Mouse (Mus musculus) lung, postnatal 0 days (tissue): ENCODE measurements around the gene Rab23. TPM values are rescaled to one million over a fixed set of nuclear protein-coding genes. Genes with fewer than 3 reads are reported as not detected.

Experiments used
- ATAC-seq: fragments of 200-750 bp; cut with Nextera tagmentation; 2 replicates; pipeline ENCODE4 v1.8.0; 2017; ENCODE audit warnings: moderate library complexity
- DNase-seq: peaks from one replicate; pipeline ENCODE4 v3.0.0-alpha.2; 2016; ENCODE audit warnings: low spot score
- H3K27ac ChIP-seq: fragments of 300-500 bp; sonication (generic); 2 replicates; pipeline ENCODE4 v1.5.1; 2014; ENCODE audit warnings: antibody characterized with exemption, mild to moderate bottlenecking, low read length, mixed read lengths
- H3K27me3 ChIP-seq: fragments of 300-500 bp; sonication (generic); replicated peaks from 2 replicates; pipeline ENCODE4 v1.6.1; 2014; ENCODE audit warnings: low read length, mixed read lengths; ENCODE audit not compliant: insufficient read depth
- H3K36me3 ChIP-seq: fragments of 300-500 bp; sonication (generic); 2 replicates; pipeline ENCODE4 v1.6.1; 2014; ENCODE audit warnings: low read length, mixed read lengths; ENCODE audit not compliant: insufficient read depth
- H3K4me1 ChIP-seq: fragments of 300-500 bp; sonication (generic); 2 replicates; pipeline ENCODE4 v1.6.1; 2014; ENCODE audit warnings: antibody characterized with exemption, low read depth, low read length, mixed read lengths; ENCODE audit not compliant: insufficient read depth
- H3K4me2 ChIP-seq: fragments of 300-500 bp; sonication (generic); replicated peaks from 2 replicates; pipeline ENCODE4 v1.6.1; 2014; ENCODE audit warnings: low read depth, mild to moderate bottlenecking, low read length, moderate library complexity, mixed read lengths
- H3K4me3 ChIP-seq: fragments of 300-500 bp; sonication (generic); 2 replicates; pipeline ENCODE4 v1.5.1; 2014; ENCODE audit warnings: low read depth, low read length
- H3K9ac ChIP-seq: fragments of 300-500 bp; sonication (generic); replicated peaks from 2 replicates; pipeline ENCODE4 v1.6.1; 2014; ENCODE audit warnings: low read depth, mild to moderate bottlenecking
- H3K9me3 ChIP-seq: fragments of 300-500 bp; sonication (generic); 2 replicates; pipeline ENCODE4 v1.6.1; 2016; ENCODE audit warnings: low read length, mixed read lengths
- CTCF ChIP-seq: IDR thresholded peaks from 2 replicates; pipeline ENCODE4 v1.5.1; 2016; ENCODE audit warnings: antibody characterized with exemption, mild to moderate bottlenecking
- EP300 ChIP-seq: IDR thresholded peaks from 2 replicates; pipeline ENCODE4 v1.6.1; 2016; ENCODE audit warnings: antibody characterized with exemption, mild to moderate bottlenecking, control low read depth
- WGBS: fragments of 180-500 bp; shearing (Covaris S2); extraction: QIAGEN DNeasy Blood & Tissue Kit; methylation state at CpG from one replicate; pipeline ENCODE4 v1.1.7; 2014; 5-methylcytosine and 5-hydroxymethylcytosine counted together
- polyA plus RNA-seq: library from polyadenylated mRNA; unstranded; fragments of >200 nt; fragmentation: Nextera tagmentation; extraction: Ambion mirVana; gene quantifications from 2 replicates; pipeline ENCODE4 v1.2.1, GENCODE M21; 2015

Gene Rab23
- polyA plus RNA-seq, 1 experiment from 2014 or later, result 13.1 TPM

DNA sequence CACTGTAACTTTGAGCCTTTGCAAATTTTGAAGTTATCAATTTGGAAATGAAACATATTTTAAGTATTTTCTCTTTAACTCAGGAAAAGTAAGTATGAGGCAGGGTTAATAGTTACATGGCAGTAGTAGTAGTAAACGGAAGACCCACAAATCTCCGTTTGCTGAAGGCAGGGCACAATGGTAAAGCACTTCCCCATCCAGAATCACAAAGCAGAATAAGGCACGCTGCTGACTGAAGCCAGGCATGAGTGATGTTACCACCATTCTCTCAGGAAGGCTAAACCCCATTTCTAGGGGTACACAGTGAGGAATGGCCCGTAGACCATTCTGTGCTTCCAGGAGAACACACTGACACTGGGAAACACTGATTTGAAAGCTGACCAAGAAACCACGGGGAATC, 68.4 kb downstream of the Rab23 start:
- TF ChIP-seq EP300, result no peak
- no peak for TF ChIP-seq CTCF
- no peak for ATAC-seq
- Histone ChIP-seq H3K9me3 (no peaks in the 10 kb centered on the region), H3K4me1 (no peaks in the 10 kb centered on the region), H3K4me3 (no peak overlapping the region), H3K36me3 (no peaks in the 10 kb centered on the region), H3K27ac (no peak overlapping the region), H3K4me2 (no peak overlapping the region), H3K9ac (no peak overlapping the region), H3K27me3 (no peaks in the 10 kb centered on the region)
- no peak for DNase-seq
- 74% methylated on average over 5 of the region's 5 CpGs for WGBS

DNA sequence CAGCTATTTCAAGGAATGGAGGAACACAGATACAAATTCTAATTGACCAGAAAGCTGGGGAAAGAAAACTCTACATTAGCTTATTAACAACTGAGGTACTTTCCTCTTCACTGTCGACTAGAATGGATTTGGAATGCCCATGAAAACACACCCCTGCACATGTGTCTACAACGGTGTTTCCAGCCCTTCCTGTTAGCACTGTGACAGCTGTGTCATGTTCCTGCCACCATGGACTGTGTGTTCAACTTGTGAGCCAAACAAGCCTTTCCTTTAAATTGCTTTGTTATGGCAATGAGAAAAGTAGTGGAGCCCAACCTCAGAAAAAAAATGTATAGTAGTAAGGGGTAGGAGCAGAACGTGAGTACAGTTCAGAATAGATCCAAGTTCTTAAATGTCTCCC, 68.8 kb downstream of the Rab23 start:
- 36% methylated on average over 3 of the region's 3 CpGs for WGBS

More for the DNA sequence above, 68.8 kb downstream of the Rab23 start:
- Histone ChIP-seq H3K4me3 (no peak overlapping the region), H3K9ac (no peak overlapping the region), H3K4me1 (no peaks in the 10 kb centered on the region), H3K4me2 (no peak overlapping the region), H3K36me3 (no peaks in the 10 kb centered on the region), H3K9me3 (no peaks in the 10 kb centered on the region), H3K27me3 (no peaks in the 10 kb centered on the region), H3K27ac (no peak overlapping the region)
- TF ChIP-seq EP300 (no peak), CTCF (no peak)
- DNase-seq (peak; percentile 65), ATAC-seq (peak; percentile 73)

Other genes starting within 250 kb of the Rab23 start
- 7.1 and 7.6 TPM in 2 replicates for gene Prim2, start 50.1 kb upstream of the Rab23 start, polyA plus RNA-seq
- 16.3 and 17.4 TPM in 2 replicates for gene Bag2, start 37.9 kb downstream of the Rab23 start, polyA plus RNA-seq
- 11.3 and 12.2 TPM in 2 replicates for gene Zfp451, start 94.7 kb downstream of the Rab23 start, polyA plus RNA-seq
- 0.45 and 0.63 TPM in 2 replicates for gene Bend6, start 187.9 kb downstream of the Rab23 start, polyA plus RNA-seq
- 18.1 and 19.8 TPM in 2 replicates for gene Dst, start 188.3 kb downstream of the Rab23 start, polyA plus RNA-seq